ENCODE assay signal across 16 mouse cellular contexts in the genomic region with DNA sequence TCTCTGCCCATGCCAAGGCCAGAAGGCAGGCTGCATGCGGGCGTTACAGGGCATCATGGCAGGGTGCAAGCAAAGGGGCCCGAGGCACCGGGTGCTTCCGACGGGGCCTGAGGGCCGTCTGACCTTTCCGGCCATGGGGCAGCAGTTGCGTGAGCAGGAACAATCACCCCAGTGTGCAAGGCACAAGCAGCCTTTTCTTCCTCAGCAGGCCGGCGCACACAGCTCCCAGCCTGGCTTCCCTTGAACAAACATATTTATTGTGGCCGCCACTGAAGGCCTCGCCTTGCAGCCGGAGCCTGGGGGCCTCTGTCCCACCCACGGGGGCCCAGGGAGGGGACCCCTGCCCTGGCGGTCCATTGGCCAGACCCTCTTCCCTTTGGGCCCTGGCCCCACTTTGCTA.
DNase-seq lines count a peak whose midpoint lies in the region; ATAC-seq and TF ChIP-seq lines count a peak whose summit lies in the region.
"Had no signal": no experiment of that assay in that cellular context is flagged by ENCODE, and none has a peak within 500 bp of the region (broad histone marks: within the 10 kb centered on the region; RNA-seq: fewer than 3 reads in every experiment).

No protein-coding gene starts in this region.

- H3K9ac ChIP-seq in kidney, embryonic 15.5 days = 0 out of 2 replicates have a peak overlapping the region, but pooled peaks have one; percentile 11
- H3K9ac ChIP-seq in hindbrain, postnatal 0 days (replicated peaks; ENCODE audit: low read length) = no peak overlapping the region
- H3K9ac ChIP-seq: hindbrain, embryonic 15.5 days; neural tube, embryonic 12.5 days had no signal

- 47% methylated on average over 16 of the region's 16 CpGs for WGBS in kidney, embryonic 15.5 days
- 36% methylated on average over 16 of the region's 16 CpGs for WGBS in hindbrain, postnatal 0 days

- ATAC-seq in kidney, embryonic 15.5 days (replicated peaks; ENCODE audit: low FRiP score) = no peak
- ATAC-seq in hindbrain, postnatal 0 days = peak; percentile 53; the same call in 1 of the 2 replicates
- ATAC-seq: midbrain, embryonic 16.5 days had no signal

- no peaks in the 10 kb centered on the region for H3K27me3 ChIP-seq in kidney, embryonic 15.5 days
- H3K27me3 ChIP-seq in hindbrain, postnatal 0 days (ENCODE audit: insufficient read depth, low read length) = no peaks in the 10 kb centered on the region

- H3K4me2 ChIP-seq in kidney, embryonic 15.5 days = no peak overlapping the region
- H3K4me2 ChIP-seq in hindbrain, postnatal 0 days (ENCODE audit: low read depth, low read length) = no peak overlapping the region
- H3K4me2 ChIP-seq: hindbrain, embryonic 15.5 days; neural tube, embryonic 12.5 days had no signal

- H3K27ac ChIP-seq in kidney, embryonic 15.5 days = peak overlapping the region; percentile 5; the same call in 1 of the 2 replicates
- H3K27ac ChIP-seq in hindbrain, postnatal 0 days = no peak overlapping the region
- H3K27ac ChIP-seq: hindbrain, embryonic 15.5 days; neural tube, embryonic 12.5 days had no signal

- no peak overlapping the region for H3K4me3 ChIP-seq in kidney, embryonic 15.5 days (replicated peaks)
- H3K4me3 ChIP-seq in hindbrain, postnatal 0 days (ENCODE audit: low read length) = no peak overlapping the region
- H3K4me3 ChIP-seq: hindbrain, embryonic 15.5 days; neural tube, embryonic 12.5 days had no signal

- no peak for TF ChIP-seq CTCF in hindbrain, postnatal 0 days (IDR thresholded peaks at IDR 0.05; ENCODE audit: low read depth)

- no peaks in the 10 kb centered on the region for H3K36me3 ChIP-seq in kidney, embryonic 15.5 days
- no peaks in the 10 kb centered on the region for H3K36me3 ChIP-seq in hindbrain, postnatal 0 days (ENCODE audit: insufficient read depth, low read length)
- H3K36me3 ChIP-seq: hindbrain, embryonic 15.5 days; neural tube, embryonic 12.5 days had no signal

- no peak for DNase-seq in kidney, adult 18-20 months
- peak; percentile 37 to 46 for DNase-seq in right cerebral cortex, postnatal 10 days (ENCODE audit: low spot score in 2 of 2)
- DNase-seq in right cerebral cortex, adult 18-20 months = no peak
- DNase-seq in hindbrain, postnatal 0 days (ENCODE audit: low spot score) = no peak
- DNase-seq in left cerebral cortex, postnatal 36 days (ENCODE audit: low spot score in 2 of 2) = no peak
- DNase-seq in gastrocnemius, postnatal 25 days = no peak
- DNase-seq: adrenal gland, postnatal 36 days; cerebellum, postnatal 36 days; gastrocnemius, postnatal 14 days; kidney, postnatal 25 days; lung, postnatal 36 days; thymus, adult 18-20 months had no signal

- H3K4me1 ChIP-seq in kidney, embryonic 15.5 days = peaks cover 50% of the 10 kb centered on the region
- H3K4me1 ChIP-seq in hindbrain, postnatal 0 days (ENCODE audit: insufficient read depth, low read length) = no peaks in the 10 kb centered on the region

- no peaks in the 10 kb centered on the region for H3K9me3 ChIP-seq in kidney, embryonic 15.5 days (replicated peaks)
- H3K9me3 ChIP-seq in hindbrain, postnatal 0 days (ENCODE audit: low read length) = no peaks in the 10 kb centered on the region
- H3K9me3 ChIP-seq: hindbrain, embryonic 15.5 days; neural tube, embryonic 12.5 days had no signal

- intact Hi-C loops in left cerebral cortex, postnatal 36 days (cut with DNase I) = no loop called here

Comparison
In these comparisons a context has a peak if more than half of its experiments do, and no peak if none do; other contexts are left out.
1. DNase-seq: peak in right cerebral cortex, postnatal 10 days (2 of 2); none in kidney, adult 18-20 months (single experiment), right cerebral cortex, adult 18-20 months (single experiment), hindbrain, postnatal 0 days (single experiment), left cerebral cortex, postnatal 36 days (0 of 2) and gastrocnemius, postnatal 25 days (single experiment).